Comparison of ENCODE assay signal across 8 mouse cellular contexts in the genomic region with DNA sequence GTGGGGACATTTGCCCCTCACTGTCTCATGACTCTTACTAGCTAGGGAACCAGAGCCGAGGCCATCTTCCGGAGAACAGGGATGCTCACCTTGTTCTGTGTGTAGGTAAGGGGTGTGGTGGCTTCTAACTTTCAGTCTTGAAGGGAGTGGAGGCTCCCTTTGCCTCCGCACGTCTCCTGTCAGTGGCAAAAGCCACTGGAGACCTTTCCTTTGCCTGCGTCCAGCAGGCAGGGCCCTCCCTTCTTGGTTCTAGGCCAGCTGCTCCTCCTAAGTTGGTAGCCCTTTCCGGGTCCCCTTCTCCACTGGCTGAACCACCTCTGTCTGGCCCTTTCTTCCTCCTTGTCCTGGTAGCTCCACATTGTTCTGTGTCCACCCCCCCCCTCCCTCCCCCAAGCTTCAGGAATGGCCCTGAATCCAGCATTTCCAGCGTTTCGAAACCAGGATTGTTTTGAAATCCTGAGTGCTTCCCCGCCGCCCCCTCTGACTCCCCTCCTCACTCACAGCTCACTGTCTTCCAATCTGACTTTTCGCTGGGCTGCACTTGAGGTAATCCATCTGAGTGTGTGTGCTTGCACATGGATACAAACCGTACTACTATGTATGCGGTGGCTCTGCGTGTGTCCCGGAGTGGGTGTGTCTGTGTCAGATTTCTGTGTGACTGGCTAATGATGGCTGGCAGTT. TPM values are rescaled to one million over a fixed set of nuclear protein-coding genes. Genes with fewer than 3 reads are reported as not detected.
DNase-seq lines count a peak whose midpoint lies in the region; ATAC-seq and TF ChIP-seq lines count a peak whose summit lies in the region.

No protein-coding gene starts in this region.

- DNase-seq in adrenal gland, adult 2 months: peak; percentile 81
- no peak for DNase-seq in adrenal gland, postnatal 25 days
- DNase-seq in adipocyte (ENCODE audit: low spot score): peak; percentile 80
- peak; percentile 81 for DNase-seq in gastrocnemius, adult 2 months

- peak overlapping the region; percentile 64 for H3K9ac ChIP-seq in intestine, embryonic 16.5 days (ENCODE audit: low read depth, low read length)
- H3K9ac ChIP-seq in liver, embryonic 15.5 days: no peak overlapping the region
- H3K9ac ChIP-seq in stomach, embryonic 14.5 days (replicated peaks; ENCODE audit: low read depth, low read length): peak overlapping the region; percentile 21; the same call in 1 of the 2 replicates

- H3K4me2 ChIP-seq in intestine, embryonic 16.5 days (ENCODE audit: low read depth, low read length): peak overlapping the region; percentile 74
- H3K4me2 ChIP-seq in liver, embryonic 15.5 days: peak overlapping the region; percentile 73
- H3K4me2 ChIP-seq in stomach, embryonic 14.5 days (replicated peaks; ENCODE audit: low read depth, low read length): peak overlapping the region; percentile 76

- H3K36me3 ChIP-seq in intestine, embryonic 16.5 days (ENCODE audit: control insufficient read depth, insufficient read depth, low read length): no peaks in the 10 kb centered on the region
- H3K36me3 ChIP-seq in liver, embryonic 15.5 days (replicated peaks): no peaks in the 10 kb centered on the region
- H3K36me3 ChIP-seq in stomach, embryonic 14.5 days (ENCODE audit: control insufficient read depth, insufficient read depth, low read length): no peaks in the 10 kb centered on the region

- no peaks in the 10 kb centered on the region for H3K27me3 ChIP-seq in intestine, embryonic 16.5 days (replicated peaks; ENCODE audit: control insufficient read depth, insufficient read depth, low read length)
- peaks cover 33% of the 10 kb centered on the region for H3K27me3 ChIP-seq in liver, embryonic 15.5 days
- H3K27me3 ChIP-seq in stomach, embryonic 14.5 days (ENCODE audit: control insufficient read depth, insufficient read depth, low read length): no peaks in the 10 kb centered on the region

- intact Hi-C loops in gastrocnemius, adult 2 months (cut with DNase I): no loop called here

- H3K9me3 ChIP-seq in intestine, embryonic 16.5 days (ENCODE audit: control insufficient read depth, low read length): no peaks in the 10 kb centered on the region
- no peaks in the 10 kb centered on the region for H3K9me3 ChIP-seq in liver, embryonic 15.5 days (replicated peaks)
- H3K9me3 ChIP-seq in stomach, embryonic 14.5 days (ENCODE audit: control insufficient read depth, low read depth, low read length): no peaks in the 10 kb centered on the region

- WGBS in intestine, embryonic 16.5 days: 15% methylated on average over 15 of the region's 15 CpGs
- WGBS in liver, embryonic 15.5 days (ENCODE audit: insufficient replicate concordance): 49% methylated on average over 15 of the region's 15 CpGs
- 8% methylated on average over 15 of the region's 15 CpGs for WGBS in stomach, embryonic 14.5 days

- no peak for ATAC-seq in intestine, embryonic 16.5 days
- ATAC-seq in liver, embryonic 15.5 days (ENCODE audit: insufficient read depth): no peak
- no peak for ATAC-seq in stomach, embryonic 14.5 days (ENCODE audit: insufficient number of reproducible peaks, insufficient read depth, low FRiP score, low read depth)
- no peak for ATAC-seq in megakaryocyte progenitor cell, adult 5-6 weeks (replicated peaks; ENCODE audit: poor library complexity)

- TF ChIP-seq CTCF in gastrocnemius, adult 2 months (IDR thresholded peaks at IDR 0.05): no peak

- H3K4me3 ChIP-seq in gastrocnemius, adult 2 months: peak overlapping the region; percentile 100
- peak overlapping the region; percentile 93 for H3K4me3 ChIP-seq in intestine, embryonic 16.5 days (ENCODE audit: low read length)
- H3K4me3 ChIP-seq in liver, embryonic 15.5 days (replicated peaks): peak overlapping the region; percentile 30
- H3K4me3 ChIP-seq in stomach, embryonic 14.5 days (ENCODE audit: low read depth, low read length): peak overlapping the region; percentile 84

- peaks cover 85% of the 10 kb centered on the region for H3K4me1 ChIP-seq in intestine, embryonic 16.5 days (ENCODE audit: control insufficient read depth, insufficient read depth, low read length)
- peaks cover 55% of the 10 kb centered on the region for H3K4me1 ChIP-seq in liver, embryonic 15.5 days (replicated peaks)
- peaks cover 73% of the 10 kb centered on the region for H3K4me1 ChIP-seq in stomach, embryonic 14.5 days (ENCODE audit: control insufficient read depth, insufficient read depth, low read length)

- H3K27ac ChIP-seq in gastrocnemius, adult 2 months: peak overlapping the region; percentile 97
- peak overlapping the region; percentile 94 for H3K27ac ChIP-seq in intestine, embryonic 16.5 days (ENCODE audit: low read length)
- H3K27ac ChIP-seq in liver, embryonic 15.5 days (replicated peaks): peak overlapping the region; percentile 79
- H3K27ac ChIP-seq in stomach, embryonic 14.5 days (ENCODE audit: low read length): peak overlapping the region; percentile 95

RNA-seq across cellular contexts. Expression of gene Bcl9l, which starts 4.3 kb away (rescaled TPM):
- 10 to 100 TPM; 41.9 to 61.1 TPM for total RNA-seq in adrenal gland, adult 2 months (2021)
- polyA plus RNA-seq in adrenal gland, adult 2 months (2012; rRNA removed): 62.7 and 64.5 TPM in 2 replicates
- 56.0 and 82.0 TPM in 2 replicates for total RNA-seq in adrenal gland, postnatal 25 days (2021)
- 10 to 100 TPM; 38.3 to 43.6 TPM for total RNA-seq in gastrocnemius, adult 2 months (2021)
- polyA plus RNA-seq in intestine, embryonic 16.5 days (2015; fragmentation: Nextera tagmentation; extraction: Ambion mirVana): 5.1 and 5.9 TPM in 2 replicates
- polyA plus RNA-seq in liver, embryonic 15.5 days (2015; fragmentation: Nextera tagmentation; extraction: Ambion mirVana): 1.9 and 2.3 TPM in 2 replicates
- 15.4 and 16.3 TPM in 2 replicates for polyA plus RNA-seq in stomach, embryonic 14.5 days (2014; fragmentation: Nextera tagmentation; extraction: Ambion mirVana)
- total RNA-seq in megakaryocyte progenitor cell, adult 5-6 weeks (2015): 4.3 and 4.5 TPM in 2 replicates
- total RNA-seq in megakaryocyte progenitor cell, adult 5-6 weeks (2017): 1.6 and 1.8 TPM in 2 replicates

RNA-seq across cellular contexts. Expression of gene Upk2, which starts 32.1 kb away (rescaled TPM):
- total RNA-seq in adrenal gland, adult 2 months (2021): not detected
- polyA plus RNA-seq in adrenal gland, adult 2 months (2012; rRNA removed): not detected in 2 replicates
- total RNA-seq in adrenal gland, postnatal 25 days (2021): not detected in 2 replicates
- total RNA-seq in gastrocnemius, adult 2 months (2021): under 1 TPM; 0.22 to 0.23 TPM
- polyA plus RNA-seq in intestine, embryonic 16.5 days (2015; fragmentation: Nextera tagmentation; extraction: Ambion mirVana): 0.61 and 0.80 TPM in 2 replicates
- polyA plus RNA-seq in liver, embryonic 15.5 days (2015; fragmentation: Nextera tagmentation; extraction: Ambion mirVana): not detected in 2 replicates
- polyA plus RNA-seq in stomach, embryonic 14.5 days (2014; fragmentation: Nextera tagmentation; extraction: Ambion mirVana): 25.9 and 26.4 TPM in 2 replicates
- total RNA-seq in megakaryocyte progenitor cell, adult 5-6 weeks (2015): not detected in 2 replicates
- not detected in 2 replicates for total RNA-seq in megakaryocyte progenitor cell, adult 5-6 weeks (2017)

RNA-seq across cellular contexts. Expression of gene Foxr1, which starts 45.9 kb away (rescaled TPM):
- total RNA-seq in adrenal gland, adult 2 months (2021): not detected
- not detected in 2 replicates for polyA plus RNA-seq in adrenal gland, adult 2 months (2012; rRNA removed)
- total RNA-seq in adrenal gland, postnatal 25 days (2021): not detected in 2 replicates
- not detected for total RNA-seq in gastrocnemius, adult 2 months (2021)
- not detected in 2 replicates for polyA plus RNA-seq in intestine, embryonic 16.5 days (2015; fragmentation: Nextera tagmentation; extraction: Ambion mirVana)
- 0.06 TPM in 1 of 2 replicates, not detected in the other for polyA plus RNA-seq in liver, embryonic 15.5 days (2015; fragmentation: Nextera tagmentation; extraction: Ambion mirVana)
- not detected in 2 replicates for polyA plus RNA-seq in stomach, embryonic 14.5 days (2014; fragmentation: Nextera tagmentation; extraction: Ambion mirVana)
- not detected in 2 replicates for total RNA-seq in megakaryocyte progenitor cell, adult 5-6 weeks (2015)
- total RNA-seq in megakaryocyte progenitor cell, adult 5-6 weeks (2017): not detected in 2 replicates

Comparison
In these comparisons a context has a peak if more than half of its experiments do, and no peak if none do; other contexts are left out.
1. H3K4me3 ChIP-seq: peak in every context shown above with its lines; median percentile 100 in gastrocnemius, adult 2 months; 93 in intestine, embryonic 16.5 days; 84 in stomach, embryonic 14.5 days; 30 in liver, embryonic 15.5 days.
2. RNA of gene Bcl9l, which starts 4.3 kb away (total RNA-seq): 56.0 to 82.0 TPM in adrenal gland, postnatal 25 days, 41.9 to 61.1 TPM in adrenal gland, adult 2 months and 38.3 to 43.6 TPM in gastrocnemius, adult 2 months; 1.6 to 4.5 TPM in megakaryocyte progenitor cell, adult 5-6 weeks; every median in the first group is over 4 times any median in the second.
3. Peak in every context shown above with its lines, with median percentiles within 50 percentile points of each other: H3K27ac ChIP-seq and H3K4me2 ChIP-seq.